Mouse (Mus musculus) hindbrain, embryonic 15.5 days (tissue): ENCODE data around the gene Oca2. TPM values are rescaled to one million over a fixed set of nuclear protein-coding genes. Genes with fewer than 3 reads are reported as not detected.
A peak's percentile ranks its signal among the peaks of the same experiment; 100 is the strongest.

Experiments
- ATAC-seq: fragments of 200-750 bp; cut with Nextera tagmentation; 2 replicates; pipeline ENCODE4 v1.8.0; 2017; ENCODE audit warnings: low read depth, moderate number of reproducible peaks, moderate TSS enrichment; ENCODE audit not compliant: low FRiP score
- H3K27ac ChIP-seq: fragments of 300-500 bp; sonication (generic); replicated peaks from 2 replicates; pipeline ENCODE4 v1.5.1; 2015; ENCODE audit warnings: mild to moderate bottlenecking, inconsistent platforms
- H3K27me3 ChIP-seq: fragments of 300-500 bp; sonication (generic); 2 replicates; pipeline ENCODE4 v1.6.1; 2015; ENCODE audit warnings: control low read depth, inconsistent platforms
- H3K36me3 ChIP-seq: fragments of 300-500 bp; sonication (generic); 2 replicates; pipeline ENCODE4 v1.6.1; 2015; ENCODE audit warnings: control low read depth, inconsistent platforms
- H3K4me1 ChIP-seq: fragments of 300-500 bp; sonication (generic); replicated peaks from 2 replicates; pipeline ENCODE4 v1.6.1; 2015; ENCODE audit warnings: control low read depth, inconsistent platforms
- H3K4me2 ChIP-seq: fragments of 300-500 bp; sonication (generic); 2 replicates; pipeline ENCODE4 v1.6.1; 2015; ENCODE audit warnings: moderate library complexity, mild to moderate bottlenecking, inconsistent platforms
- H3K4me3 ChIP-seq: fragments of 300-500 bp; sonication (generic); 2 replicates; pipeline ENCODE4 v1.5.1; 2015; ENCODE audit warnings: mild to moderate bottlenecking, inconsistent platforms
- H3K9ac ChIP-seq: fragments of 300-500 bp; sonication (generic); 2 replicates; pipeline ENCODE4 v1.6.1; 2015; ENCODE audit warnings: inconsistent platforms
- H3K9me3 ChIP-seq: fragments of 300-500 bp; sonication (generic); 2 replicates; pipeline ENCODE4 v1.6.1; 2016; ENCODE audit warnings: control low read depth, inconsistent platforms
- WGBS: fragments of 180-500 bp; shearing (Covaris S2); methylation state at CpG from one replicate; pipeline ENCODE4 v1.1.7; 2015; 5-methylcytosine and 5-hydroxymethylcytosine counted together
- polyA plus RNA-seq: library from polyadenylated mRNA; unstranded; fragments of >200 nt; fragmentation: Nextera tagmentation; extraction: Ambion mirVana; gene quantifications from 2 replicates; pipeline ENCODE4 v1.2.1, GENCODE M21; 2015

The Oca2 gene
- polyA plus RNA-seq, 1 experiment from 2014 or later, result 1.6 TPM

DNA sequence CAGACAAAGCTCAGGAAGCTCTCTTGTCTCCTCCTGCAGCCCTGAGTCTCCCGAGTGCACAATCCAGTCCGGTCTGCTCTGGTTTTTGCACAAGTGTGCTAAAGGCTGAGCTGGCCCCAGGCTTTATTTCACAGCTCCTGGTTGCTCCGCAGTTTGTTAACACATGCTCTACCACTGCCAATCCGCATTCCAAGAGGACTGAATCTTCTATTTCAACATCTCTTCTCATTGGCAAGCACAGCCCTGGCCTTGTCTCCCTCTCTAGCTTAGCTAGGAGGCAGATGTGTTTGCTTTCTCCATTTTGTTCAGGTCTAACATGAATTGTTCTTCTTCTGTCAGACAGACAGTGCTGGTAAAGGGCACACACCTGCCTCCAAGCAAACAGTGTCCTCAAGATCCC is 309.7 kb downstream of the Oca2 start:
- Histone ChIP-seq H3K9me3 (no peaks in the 10 kb centered on the region), H3K9ac (no peak overlapping the region), H3K27me3 (no peaks in the 10 kb centered on the region), H3K4me3 (no peak overlapping the region), H3K36me3 (no peaks in the 10 kb centered on the region), H3K27ac (no peak overlapping the region), H3K4me1 (no peaks in the 10 kb centered on the region), H3K4me2 (no peak overlapping the region)
- ATAC-seq, result no peak
- WGBS, result 78% methylated on average over 4 of the region's 4 CpGs

GRCm38 (mm10) chr7:56551804-56552203 is 312.2 kb downstream of the Oca2 start:
- 0 out of 2 replicates have a peak, but pooled peaks have one; percentile 63 for ATAC-seq
- WGBS, result 4% methylated on average over 1 of the region's 1 CpGs
- H3K4me3 ChIP-seq, result no peak overlapping the region

More at GRCm38 (mm10) chr7:56551804-56552203, 312.2 kb downstream of the Oca2 start:
- Histone ChIP-seq H3K27me3 (no peaks in the 10 kb centered on the region), H3K27ac (no peak overlapping the region), H3K4me1 (no peaks in the 10 kb centered on the region), H3K9me3 (no peaks in the 10 kb centered on the region), H3K36me3 (no peaks in the 10 kb centered on the region), H3K4me2 (no peak overlapping the region), H3K9ac (no peak overlapping the region)

Other genes starting within 250 kb of the Oca2 start
- 29.6 and 30.4 TPM in 2 replicates for gene Nipa1, start 219.8 kb upstream of the Oca2 start, polyA plus RNA-seq
- 50.4 and 50.7 TPM in 2 replicates for gene Herc2, start 189.6 kb upstream of the Oca2 start, polyA plus RNA-seq